Mouse (Mus musculus) limb, embryonic 12.5 days (tissue): Measurements from ENCODE around the gene Sorbs1. TPM values are rescaled to one million over a fixed set of nuclear protein-coding genes. Genes with fewer than 3 reads are reported as not detected.

ENCODE experiments used
- ATAC-seq: fragments of 200-750 bp; cut with Nextera tagmentation; 2 replicates; pipeline ENCODE4 v1.8.0; 2017; ENCODE audit warnings: low read depth, moderate TSS enrichment; ENCODE audit not compliant: insufficient number of reproducible peaks, insufficient read depth, low FRiP score, low TSS enrichment
- H3K27ac ChIP-seq: fragments of 300-500 bp; sonication (generic); 2 replicates; pipeline ENCODE4 v1.5.1; 2016; ENCODE audit warnings: mild to moderate bottlenecking, moderate library complexity
- H3K27me3 ChIP-seq: fragments of 300-500 bp; sonication (generic); 2 replicates; pipeline ENCODE4 v1.6.1; 2016; ENCODE audit warnings: mild to moderate bottlenecking, moderate library complexity
- H3K36me3 ChIP-seq: fragments of 300-500 bp; sonication (generic); 2 replicates; pipeline ENCODE4 v1.6.1; 2016; ENCODE audit warnings: mild to moderate bottlenecking, moderate library complexity
- H3K4me1 ChIP-seq: fragments of 300-500 bp; sonication (generic); replicated peaks from 2 replicates; pipeline ENCODE4 v1.6.1; 2016
- H3K4me2 ChIP-seq: fragments of 300-500 bp; sonication (generic); 2 replicates; pipeline ENCODE4 v1.6.1; 2016; ENCODE audit warnings: mild to moderate bottlenecking, moderate library complexity
- H3K4me3 ChIP-seq: fragments of 300-500 bp; sonication (generic); replicated peaks from 2 replicates; pipeline ENCODE4 v1.5.1; 2016; ENCODE audit warnings: mild to moderate bottlenecking
- H3K9ac ChIP-seq: fragments of 300-500 bp; sonication (generic); replicated peaks from 2 replicates; pipeline ENCODE4 v1.6.1; 2016; ENCODE audit warnings: mild to moderate bottlenecking, moderate library complexity
- H3K9me3 ChIP-seq: fragments of 300-500 bp; sonication (generic); 2 replicates; pipeline ENCODE4 v1.6.1; 2016; ENCODE audit warnings: mild to moderate bottlenecking, moderate library complexity
- WGBS: fragments of 180-500 bp; shearing (Covaris S2); methylation state at CpG from one replicate; pipeline ENCODE4 v1.1.7; 2016; 5-methylcytosine and 5-hydroxymethylcytosine counted together
- polyA plus RNA-seq: library from polyadenylated mRNA; unstranded; fragments of >200 nt; fragmentation: Nextera tagmentation; extraction: Ambion mirVana; gene quantifications from 2 replicates; pipeline ENCODE4 v1.2.1, GENCODE M21; 2016

Sorbs1 gene
- polyA plus RNA-seq, 1 experiment from 2014 or later: 37.3 TPM

DNA sequence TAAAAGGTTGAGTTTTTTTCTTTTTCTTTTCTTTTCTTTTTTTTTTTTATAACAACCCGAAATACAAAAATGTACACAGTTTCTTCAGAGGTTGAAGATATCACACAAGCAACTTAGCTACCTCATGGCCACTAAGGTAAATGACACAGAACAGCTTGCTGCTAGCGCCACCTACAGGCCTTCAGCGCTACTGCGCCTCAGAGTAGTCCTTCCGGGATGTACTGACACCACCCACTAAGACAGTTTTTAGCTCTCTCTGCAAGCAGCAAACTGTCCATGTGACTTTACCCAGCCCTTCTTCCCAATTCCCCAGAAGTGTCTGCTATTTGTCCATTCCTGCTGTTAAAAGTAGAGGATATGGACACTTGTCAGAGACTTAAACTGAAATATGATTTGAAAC is 167.9 kb downstream of the Sorbs1 start:
- Histone ChIP-seq H3K4me2 (no peak overlapping the region), H3K27me3 (no peaks in the 10 kb centered on the region), H3K9ac (no peak overlapping the region), H3K4me3 (no peak overlapping the region), H3K4me1 (no peaks in the 10 kb centered on the region), H3K36me3 (no peaks in the 10 kb centered on the region), H3K9me3 (no peaks in the 10 kb centered on the region), H3K27ac (no peak overlapping the region)
- 19% methylated on average over 5 of the region's 5 CpGs for WGBS
- ATAC-seq: no peak

- Histone ChIP-seq H3K4me1 (no peaks in the 10 kb centered on the region), H3K4me3 (no peak overlapping the region), H3K36me3 (no peaks in the 10 kb centered on the region), H3K9me3 (no peaks in the 10 kb centered on the region), H3K27me3 (no peaks in the 10 kb centered on the region), H3K9ac (no peak overlapping the region), H3K27ac (no peak overlapping the region), H3K4me2 (no peak overlapping the region)
- no peak for ATAC-seq
- WGBS: 11% methylated on average over 5 of the region's 5 CpGs
Measured at GRCm38 (mm10) chr19:40343018-40343417, 170.6 kb downstream of the Sorbs1 start.

DNA sequence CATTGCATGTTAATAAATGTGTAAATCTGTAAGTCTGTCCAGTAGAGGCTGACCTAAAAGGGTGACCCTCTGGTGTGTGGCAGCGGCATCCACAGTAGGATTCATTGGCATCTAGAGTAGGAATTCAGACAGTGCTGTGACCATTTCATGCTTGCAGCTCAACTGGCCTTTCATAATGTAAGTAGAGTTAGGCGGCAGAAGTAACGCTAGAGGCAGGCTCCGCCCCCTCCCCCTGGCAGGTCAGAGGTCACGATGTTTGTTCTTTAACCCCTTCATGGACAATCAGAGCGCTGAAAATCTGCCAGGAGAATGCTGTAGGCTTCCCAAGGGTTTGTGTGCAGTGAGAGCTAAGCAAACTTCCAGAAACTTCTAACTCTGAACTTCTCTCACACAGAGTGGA is 172.4 kb downstream of the Sorbs1 start:
- H3K4me1 ChIP-seq: no peaks in the 10 kb centered on the region
- H3K4me2 ChIP-seq: no peak overlapping the region
- H3K27ac ChIP-seq: no peak overlapping the region
- no peak overlapping the region for H3K9ac ChIP-seq
- no peaks in the 10 kb centered on the region for H3K27me3 ChIP-seq
- H3K36me3 ChIP-seq: no peaks in the 10 kb centered on the region
- H3K4me3 ChIP-seq: no peak overlapping the region
- H3K9me3 ChIP-seq: no peaks in the 10 kb centered on the region
- no peak for ATAC-seq
- WGBS: 19% methylated on average over 6 of the region's 6 CpGs

- Histone ChIP-seq H3K9me3 (no peaks in the 10 kb centered on the region), H3K27ac (no peak overlapping the region), H3K4me1 (no peaks in the 10 kb centered on the region), H3K4me2 (no peak overlapping the region), H3K36me3 (no peaks in the 10 kb centered on the region), H3K27me3 (no peaks in the 10 kb centered on the region), H3K9ac (no peak overlapping the region), H3K4me3 (no peak overlapping the region)
- no peak for ATAC-seq
- 82% methylated on average over 4 of the region's 4 CpGs for WGBS
Measured at GRCm38 (mm10) chr19:40336694-40337093, 176.9 kb downstream of the Sorbs1 start.

- no peak for ATAC-seq
Measured at GRCm38 (mm10) chr19:40333905-40334304, 179.7 kb downstream of the Sorbs1 start.

DNA sequence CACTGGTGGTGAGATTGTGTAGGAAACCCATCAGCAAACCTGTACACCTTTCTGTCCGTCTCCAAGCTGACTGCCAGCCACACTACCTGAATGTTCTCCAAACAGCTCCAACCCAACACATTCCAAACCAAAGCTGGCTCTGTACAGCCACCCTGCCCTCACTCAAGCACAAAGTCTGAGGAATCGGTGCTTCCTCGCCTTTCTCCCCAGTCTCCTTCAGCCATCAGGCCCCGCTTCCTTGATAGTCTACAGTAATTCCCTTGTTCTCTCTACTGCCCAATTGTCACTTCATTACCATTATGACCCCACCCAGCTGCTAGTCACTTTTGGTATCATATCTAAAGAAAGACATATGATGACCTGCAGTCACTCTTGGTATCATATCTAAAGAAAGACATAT is 180.5 kb downstream of the Sorbs1 start:
- WGBS: 92% methylated on average over 4 of the region's 4 CpGs
- H3K9ac ChIP-seq: no peak overlapping the region
- no peak overlapping the region for H3K27ac ChIP-seq
- no peak overlapping the region for H3K4me3 ChIP-seq
- no peaks in the 10 kb centered on the region for H3K4me1 ChIP-seq
- H3K4me2 ChIP-seq: no peak overlapping the region
- H3K36me3 ChIP-seq: no peaks in the 10 kb centered on the region
- no peak for ATAC-seq
- no peaks in the 10 kb centered on the region for H3K27me3 ChIP-seq
- no peaks in the 10 kb centered on the region for H3K9me3 ChIP-seq

More at GRCm38 (mm10) chr19:40333905-40334304, 179.7 kb downstream of the Sorbs1 start:
- no peaks in the 10 kb centered on the region for H3K36me3 ChIP-seq
- no peak overlapping the region for H3K27ac ChIP-seq
- WGBS: 47% methylated on average over 5 of the region's 5 CpGs
- no peaks in the 10 kb centered on the region for H3K9me3 ChIP-seq
- H3K9ac ChIP-seq: no peak overlapping the region
- H3K4me3 ChIP-seq: no peak overlapping the region
- H3K4me1 ChIP-seq: no peaks in the 10 kb centered on the region
- no peak overlapping the region for H3K4me2 ChIP-seq
- no peaks in the 10 kb centered on the region for H3K27me3 ChIP-seq

DNA sequence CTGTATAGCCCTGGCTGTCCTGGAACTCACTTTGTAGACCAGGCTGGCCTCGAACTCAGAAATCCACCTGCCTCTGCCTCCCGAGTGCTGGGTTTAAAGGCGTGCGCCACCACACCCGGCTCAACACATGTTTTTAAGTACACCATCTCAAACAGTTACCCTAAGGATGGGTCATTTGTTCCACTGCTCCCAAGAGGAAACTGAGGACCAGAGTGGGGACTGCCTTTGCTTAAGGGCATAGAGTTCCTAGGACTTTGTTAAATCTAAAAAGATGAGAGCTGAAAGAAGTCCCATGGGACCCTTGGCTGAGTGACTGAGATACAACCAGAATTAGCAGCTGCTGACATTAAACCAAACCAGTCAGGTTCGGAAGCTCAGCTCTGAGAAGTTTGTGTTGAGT is 181.3 kb downstream of the Sorbs1 start:
- Histone ChIP-seq H3K27me3 (no peaks in the 10 kb centered on the region), H3K9me3 (no peaks in the 10 kb centered on the region), H3K36me3 (no peaks in the 10 kb centered on the region), H3K27ac (no peak overlapping the region), H3K4me2 (no peak overlapping the region), H3K4me1 (no peaks in the 10 kb centered on the region), H3K4me3 (no peak overlapping the region), H3K9ac (no peak overlapping the region)
- ATAC-seq: no peak
- WGBS: 93% methylated on average over 6 of the region's 6 CpGs

- no peak for ATAC-seq
- Histone ChIP-seq H3K4me3 (no peak overlapping the region), H3K27me3 (no peaks in the 10 kb centered on the region), H3K27ac (no peak overlapping the region), H3K4me1 (no peaks in the 10 kb centered on the region), H3K9ac (no peak overlapping the region), H3K9me3 (no peaks in the 10 kb centered on the region), H3K36me3 (no peaks in the 10 kb centered on the region), H3K4me2 (no peak overlapping the region)
- 52% methylated on average over 6 of the region's 6 CpGs for WGBS
Measured at GRCm38 (mm10) chr19:40331846-40332245, 181.7 kb downstream of the Sorbs1 start.

GRCm38 (mm10) chr19:40326126-40326525 is 187.5 kb downstream of the Sorbs1 start:
- Histone ChIP-seq H3K27ac (no peak overlapping the region), H3K4me2 (no peak overlapping the region), H3K27me3 (no peaks in the 10 kb centered on the region), H3K36me3 (peaks cover 5% of the 10 kb centered on the region; the same call in 1 of the 2 replicates), H3K4me1 (no peaks in the 10 kb centered on the region), H3K9me3 (no peaks in the 10 kb centered on the region), H3K9ac (no peak overlapping the region), H3K4me3 (no peak overlapping the region)
- ATAC-seq: 0 out of 2 replicates have a peak, but pooled peaks have one; percentile 15
- 93% methylated on average over 21 of the region's 21 CpGs for WGBS

- H3K36me3 ChIP-seq: peaks cover 5% of the 10 kb centered on the region; the same call in 1 of the 2 replicates
- WGBS: 85% methylated on average over 8 of the region's 8 CpGs
- H3K9ac ChIP-seq: no peak overlapping the region
- H3K4me1 ChIP-seq: no peaks in the 10 kb centered on the region
- H3K4me3 ChIP-seq: no peak overlapping the region
- no peaks in the 10 kb centered on the region for H3K9me3 ChIP-seq
- no peak for ATAC-seq
- H3K27me3 ChIP-seq: no peaks in the 10 kb centered on the region
- H3K27ac ChIP-seq: no peak overlapping the region
- H3K4me2 ChIP-seq: no peak overlapping the region
Measured at GRCm38 (mm10) chr19:40325381-40325780, 188.2 kb downstream of the Sorbs1 start.

DNA sequence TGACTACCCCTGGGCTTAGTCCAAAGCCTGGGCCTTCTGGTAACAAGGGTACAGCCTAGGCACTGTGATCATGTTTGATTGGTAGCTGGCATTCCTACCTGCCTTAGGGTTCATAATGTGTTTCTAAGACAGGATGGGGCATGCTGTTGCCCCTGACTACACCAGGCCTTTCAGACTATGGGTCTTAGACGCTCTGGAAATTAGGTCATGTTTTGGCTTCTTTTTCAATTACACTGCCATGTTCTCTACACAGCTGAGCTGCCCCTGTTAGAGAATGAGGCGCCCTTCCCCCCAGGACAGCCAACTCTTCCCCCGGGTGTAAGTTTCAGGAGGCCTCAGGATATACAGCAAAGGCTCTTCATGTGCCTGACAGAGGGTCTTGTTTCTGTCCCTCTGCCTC is 191.4 kb downstream of the Sorbs1 start:
- WGBS: 77% methylated on average over 3 of the region's 3 CpGs
- ATAC-seq: no peak
- Histone ChIP-seq H3K9ac (no peak overlapping the region), H3K4me1 (no peaks in the 10 kb centered on the region), H3K36me3 (peaks cover 5% of the 10 kb centered on the region; the same call in 1 of the 2 replicates), H3K27me3 (no peaks in the 10 kb centered on the region), H3K27ac (no peak overlapping the region), H3K4me3 (no peak overlapping the region), H3K4me2 (no peak overlapping the region), H3K9me3 (no peaks in the 10 kb centered on the region)

DNA sequence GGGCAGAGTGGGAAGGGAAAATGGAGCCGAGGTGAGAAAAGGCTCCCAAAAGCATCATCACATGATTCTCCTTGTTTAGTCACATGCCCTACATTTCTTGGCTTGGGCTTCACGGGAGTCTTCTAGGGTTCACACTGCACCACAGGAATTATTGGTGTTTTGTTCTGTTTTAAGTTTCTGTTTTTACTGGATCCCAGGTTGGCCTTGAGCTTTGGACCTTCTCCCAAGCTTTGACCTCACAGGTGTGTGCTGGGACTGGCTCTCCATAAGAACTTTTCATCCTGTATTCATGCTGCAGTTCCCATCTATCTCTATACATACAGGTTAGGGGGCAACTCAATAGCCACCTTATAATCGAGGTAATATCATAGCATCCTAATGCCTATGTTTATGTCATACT is 194.4 kb downstream of the Sorbs1 start:
- no peak for ATAC-seq
- H3K36me3 ChIP-seq: peaks cover 5% of the 10 kb centered on the region; the same call in 1 of the 2 replicates
- WGBS: 91% methylated on average over 3 of the region's 3 CpGs

More for the DNA sequence above, 194.4 kb downstream of the Sorbs1 start:
- H3K4me1 ChIP-seq: no peaks in the 10 kb centered on the region
- H3K4me3 ChIP-seq: no peak overlapping the region
- H3K9me3 ChIP-seq: no peaks in the 10 kb centered on the region
- H3K9ac ChIP-seq: no peak overlapping the region
- H3K4me2 ChIP-seq: no peak overlapping the region
- H3K27ac ChIP-seq: no peak overlapping the region
- H3K27me3 ChIP-seq: no peaks in the 10 kb centered on the region
